Mouse (Mus musculus) forebrain, embryonic 13.5 days (tissue): ENCODE measurements at regions not wholly inside any gene's neighbourhood (a gene's known extent, or its start where the extent isn't known, plus 50 kb on each side); places are given as distances from the start of the nearest gene placed in this dataset.

Source experiments
- ATAC-seq: fragments of 200-750 bp; cut with Nextera tagmentation; 2 replicates; pipeline ENCODE4 v1.8.0; 2017
- H3K27ac ChIP-seq: fragments of 300-500 bp; sonication (generic); 2 replicates; pipeline ENCODE4 v1.5.1; 2015; ENCODE audit warnings: inconsistent platforms, mild to moderate bottlenecking, moderate library complexity
- H3K27me3 ChIP-seq: fragments of 300-500 bp; sonication (generic); 2 replicates; pipeline ENCODE4 v1.6.1; 2015; ENCODE audit warnings: mild to moderate bottlenecking, inconsistent platforms
- H3K36me3 ChIP-seq: fragments of 300-500 bp; sonication (generic); 2 replicates; pipeline ENCODE4 v1.6.1; 2015; ENCODE audit warnings: mild to moderate bottlenecking, inconsistent platforms; ENCODE audit not compliant: poor library complexity, severe bottlenecking
- H3K4me1 ChIP-seq: fragments of 300-500 bp; sonication (generic); 2 replicates; pipeline ENCODE4 v1.6.1; 2015; ENCODE audit warnings: inconsistent platforms
- H3K4me2 ChIP-seq: fragments of 300-500 bp; sonication (generic); 2 replicates; pipeline ENCODE4 v1.6.1; 2015; ENCODE audit warnings: inconsistent platforms, mild to moderate bottlenecking, moderate library complexity
- H3K4me3 ChIP-seq: fragments of 300-500 bp; sonication (generic); 2 replicates; pipeline ENCODE4 v1.5.1; 2015; ENCODE audit warnings: mild to moderate bottlenecking, inconsistent platforms
- H3K9ac ChIP-seq: fragments of 300-500 bp; sonication (generic); 2 replicates; pipeline ENCODE4 v1.6.1; 2015; ENCODE audit warnings: mild to moderate bottlenecking, inconsistent platforms
- H3K9me3 ChIP-seq: fragments of 300-500 bp; sonication (generic); replicated peaks from 2 replicates; pipeline ENCODE4 v1.6.1; 2016; ENCODE audit warnings: inconsistent platforms
- WGBS: fragments of 180-500 bp; shearing (Covaris S2); methylation state at CpG from one replicate; pipeline ENCODE4 v1.1.7; 2015; 5-methylcytosine and 5-hydroxymethylcytosine counted together

- 65% methylated on average over 13 of the region's 13 CpGs for WGBS
- Histone ChIP-seq H3K27ac (no peak overlapping the region), H3K4me3 (no peak overlapping the region), H3K4me2 (no peak overlapping the region), H3K9me3 (no peaks in the 10 kb centered on the region), H3K27me3 (0 out of 2 replicates have a peak, but pooled peaks cover 3% of the 10 kb centered on the region), H3K9ac (no peak overlapping the region), H3K36me3 (no peaks in the 10 kb centered on the region), H3K4me1 (peaks cover 36% of the 10 kb centered on the region)
- no peak for ATAC-seq
These were observed 119.1 kb upstream of the Smad3 start for GRCm38 (mm10) chr9:63876886-63877285.

- H3K27me3 ChIP-seq: 0 out of 2 replicates have a peak, but pooled peaks cover 3% of the 10 kb centered on the region
- H3K4me3 ChIP-seq: no peak overlapping the region
- ATAC-seq: no peak
- H3K4me1 ChIP-seq: peaks cover 28% of the 10 kb centered on the region
- H3K27ac ChIP-seq: no peak overlapping the region
- no peaks in the 10 kb centered on the region for H3K9me3 ChIP-seq
- H3K9ac ChIP-seq: no peak overlapping the region
- no peak overlapping the region for H3K4me2 ChIP-seq
- H3K36me3 ChIP-seq: no peaks in the 10 kb centered on the region
- 95% methylated on average over 12 of the region's 12 CpGs for WGBS
These were observed 118.2 kb upstream of the Smad3 start for GRCm38 (mm10) chr9:63876023-63876422.

- Histone ChIP-seq H3K4me3 (no peak overlapping the region), H3K9ac (no peak overlapping the region), H3K27ac (no peak overlapping the region), H3K9me3 (peaks cover 2% of the 10 kb centered on the region; the same call in 1 of the 2 replicates), H3K4me1 (peaks cover 21% of the 10 kb centered on the region), H3K27me3 (0 out of 2 replicates have a peak, but pooled peaks cover 3% of the 10 kb centered on the region), H3K36me3 (no peaks in the 10 kb centered on the region), H3K4me2 (no peak overlapping the region)
- no peak for ATAC-seq
- WGBS: 89% methylated on average over 5 of the region's 5 CpGs
These were observed 117.4 kb upstream of the Smad3 start for GRCm38 (mm10) chr9:63875193-63875592.

- no peak for ATAC-seq
- no peaks in the 10 kb centered on the region; the same call in 1 of the 2 replicates for H3K9me3 ChIP-seq
- H3K27ac ChIP-seq: no peak overlapping the region
- no peak overlapping the region for H3K4me3 ChIP-seq
- peaks cover 10% of the 10 kb centered on the region for H3K4me1 ChIP-seq
- 0 out of 2 replicates have a peak, but pooled peaks cover 2% of the 10 kb centered on the region for H3K27me3 ChIP-seq
- no peaks in the 10 kb centered on the region for H3K36me3 ChIP-seq
- 39% methylated on average over 11 of the region's 11 CpGs for WGBS
- no peak overlapping the region for H3K9ac ChIP-seq
- no peak overlapping the region for H3K4me2 ChIP-seq
These were observed 106.6 kb upstream of the Smad3 start for GRCm38 (mm10) chr9:63864350-63864749.

DNA sequence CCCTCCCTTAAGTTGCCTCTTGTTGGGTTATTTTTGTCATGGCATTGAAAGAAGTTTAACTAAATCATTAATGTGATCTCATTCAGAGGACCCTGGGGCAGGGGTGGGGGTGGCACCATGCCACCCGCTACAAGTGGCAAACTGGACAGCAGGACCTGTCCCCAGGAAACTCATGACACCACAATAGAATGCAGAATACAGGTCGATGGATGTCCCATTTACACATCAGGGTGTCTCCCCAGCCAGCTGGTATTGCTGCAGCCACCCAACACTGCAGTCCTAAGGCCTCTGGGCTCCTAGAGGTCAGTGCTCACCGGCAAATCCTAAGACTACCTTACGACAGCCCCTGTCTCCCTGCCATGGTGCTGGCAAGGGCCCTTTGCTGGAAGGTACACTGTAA is 105.5 kb upstream of the Smad3 start:
- Histone ChIP-seq H3K27me3 (0 out of 2 replicates have a peak, but pooled peaks cover 2% of the 10 kb centered on the region), H3K9ac (no peak overlapping the region), H3K4me2 (no peak overlapping the region), H3K4me3 (no peak overlapping the region), H3K4me1 (peaks cover 10% of the 10 kb centered on the region), H3K9me3 (no peaks in the 10 kb centered on the region; the same call in 1 of the 2 replicates), H3K36me3 (no peaks in the 10 kb centered on the region), H3K27ac (no peak overlapping the region)
- WGBS: 82% methylated on average over 4 of the region's 4 CpGs
- ATAC-seq: no peak

- no peaks in the 10 kb centered on the region; the same call in 1 of the 2 replicates for H3K9me3 ChIP-seq
- no peak for ATAC-seq
- WGBS: 35% methylated on average over 6 of the region's 6 CpGs
These were observed 104.6 kb upstream of the Smad3 start for GRCm38 (mm10) chr9:63862427-63862826.

DNA sequence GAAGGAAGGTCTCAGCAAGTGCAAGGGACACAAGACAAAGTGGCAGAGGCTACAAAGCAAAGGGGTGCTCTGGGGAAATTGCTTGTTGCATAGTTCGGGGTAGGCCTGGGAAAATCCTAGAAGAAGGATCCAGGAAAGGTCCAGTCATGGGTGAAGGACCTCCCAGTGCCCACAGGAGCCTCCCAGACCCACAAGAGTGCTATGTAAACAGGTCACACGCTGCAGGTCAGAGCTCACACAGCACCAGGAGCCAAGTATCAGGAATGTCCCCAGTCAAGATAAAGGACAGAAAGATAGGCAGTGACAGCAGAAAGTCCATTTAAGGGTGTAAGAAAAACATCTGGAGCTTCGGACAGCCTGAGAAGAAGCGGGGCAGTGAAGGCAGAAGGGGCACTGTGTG is 103.6 kb upstream of the Smad3 start:
- H3K36me3 ChIP-seq: no peaks in the 10 kb centered on the region
- H3K9me3 ChIP-seq: no peaks in the 10 kb centered on the region; the same call in 1 of the 2 replicates
- no peak overlapping the region for H3K4me2 ChIP-seq
- no peak overlapping the region for H3K9ac ChIP-seq
- WGBS: 89% methylated on average over 4 of the region's 4 CpGs
- H3K4me3 ChIP-seq: no peak overlapping the region
- H3K4me1 ChIP-seq: peaks cover 17% of the 10 kb centered on the region
- no peak overlapping the region for H3K27ac ChIP-seq
- H3K27me3 ChIP-seq: 0 out of 2 replicates have a peak, but pooled peaks cover 2% of the 10 kb centered on the region
- no peak for ATAC-seq

More at GRCm38 (mm10) chr9:63862427-63862826, 104.6 kb upstream of the Smad3 start:
- H3K27ac ChIP-seq: no peak overlapping the region
- 0 out of 2 replicates have a peak, but pooled peaks cover 2% of the 10 kb centered on the region for H3K27me3 ChIP-seq
- H3K4me2 ChIP-seq: no peak overlapping the region
- no peak overlapping the region for H3K4me3 ChIP-seq
- no peak overlapping the region for H3K9ac ChIP-seq
- H3K4me1 ChIP-seq: peaks cover 10% of the 10 kb centered on the region
- H3K36me3 ChIP-seq: no peaks in the 10 kb centered on the region

DNA sequence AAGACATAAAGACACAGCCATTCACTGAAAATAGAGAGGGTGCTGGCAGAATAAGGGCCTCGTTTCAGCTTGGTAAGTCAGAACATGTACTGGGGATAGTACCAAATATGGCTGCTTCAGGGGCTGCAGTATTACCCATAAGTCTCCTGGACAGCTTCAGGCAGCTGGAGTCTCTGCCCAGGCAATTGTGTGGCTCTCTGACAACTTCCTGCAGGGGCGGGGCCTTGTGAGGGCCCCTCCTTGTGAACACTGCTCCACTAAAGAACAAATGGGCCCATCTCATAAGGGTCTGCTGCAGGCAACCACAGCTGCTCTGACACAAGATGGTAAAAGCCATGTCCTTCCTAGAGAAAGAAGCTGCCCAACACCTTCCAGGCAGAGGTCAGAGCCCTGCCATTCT is 102.4 kb upstream of the Smad3 start:
- Histone ChIP-seq H3K27me3 (0 out of 2 replicates have a peak, but pooled peaks cover 2% of the 10 kb centered on the region), H3K9me3 (no peaks in the 10 kb centered on the region), H3K4me1 (peaks cover 19% of the 10 kb centered on the region), H3K27ac (no peak overlapping the region), H3K9ac (no peak overlapping the region), H3K4me2 (no peak overlapping the region), H3K36me3 (no peaks in the 10 kb centered on the region), H3K4me3 (no peak overlapping the region)
- no peak for ATAC-seq
- WGBS: 85% methylated on average over 2 of the region's 2 CpGs

DNA sequence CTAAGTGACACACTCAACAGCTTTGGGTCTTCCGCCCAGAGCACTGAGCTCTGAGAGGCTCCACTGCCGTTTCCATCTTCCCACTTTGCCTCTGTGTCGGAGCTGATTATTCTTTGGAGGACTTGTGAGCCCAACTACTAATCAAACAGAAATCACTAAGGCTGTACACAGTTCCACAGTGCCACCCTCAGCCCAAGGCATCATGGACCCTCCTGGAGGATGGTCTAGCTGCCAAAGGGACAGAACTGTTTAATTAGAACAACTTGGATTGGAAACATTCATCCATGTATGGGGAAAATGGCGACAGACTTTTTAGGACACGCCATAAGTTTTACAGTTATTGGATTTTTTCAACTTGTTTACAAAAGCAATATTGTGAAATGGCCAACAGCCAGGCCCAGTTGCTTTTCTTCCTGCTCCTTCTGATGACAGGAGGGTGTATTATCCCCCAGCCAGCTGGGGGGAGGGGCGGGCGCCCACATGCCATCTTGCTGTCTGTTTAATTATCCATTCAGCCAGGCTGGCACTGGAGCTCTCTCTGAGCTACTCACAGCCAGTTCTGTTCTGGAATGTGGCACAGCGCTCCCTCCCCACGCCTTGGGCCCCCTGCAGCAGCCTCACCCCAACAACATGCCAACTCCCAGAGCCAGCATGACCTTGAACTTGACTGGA is 98.4 kb upstream of the Smad3 start:
- 67% methylated on average over 9 of the region's 9 CpGs for WGBS
- peak; percentile 85; the same call in 1 of the 2 replicates for ATAC-seq
- no peaks in the 10 kb centered on the region for H3K9me3 ChIP-seq
- no peak overlapping the region for H3K9ac ChIP-seq
- no peak overlapping the region for H3K4me2 ChIP-seq
- H3K27me3 ChIP-seq: 0 out of 2 replicates have a peak, but pooled peaks cover 2% of the 10 kb centered on the region
- no peaks in the 10 kb centered on the region for H3K36me3 ChIP-seq
- no peak overlapping the region for H3K4me3 ChIP-seq
- H3K27ac ChIP-seq: no peak overlapping the region
- peaks cover 12% of the 10 kb centered on the region for H3K4me1 ChIP-seq

- Histone ChIP-seq H3K4me3 (no peak overlapping the region), H3K36me3 (no peaks in the 10 kb centered on the region), H3K4me1 (peaks cover 12% of the 10 kb centered on the region), H3K27ac (no peak overlapping the region), H3K4me2 (no peak overlapping the region), H3K27me3 (no peaks in the 10 kb centered on the region), H3K9ac (no peak overlapping the region), H3K9me3 (no peaks in the 10 kb centered on the region)
- peak; percentile 51; the same call in 1 of the 2 replicates for ATAC-seq
- WGBS: 53% methylated on average over 12 of the region's 12 CpGs
These were observed 94.0 kb upstream of the Smad3 start for GRCm38 (mm10) chr9:63851809-63852208.

DNA sequence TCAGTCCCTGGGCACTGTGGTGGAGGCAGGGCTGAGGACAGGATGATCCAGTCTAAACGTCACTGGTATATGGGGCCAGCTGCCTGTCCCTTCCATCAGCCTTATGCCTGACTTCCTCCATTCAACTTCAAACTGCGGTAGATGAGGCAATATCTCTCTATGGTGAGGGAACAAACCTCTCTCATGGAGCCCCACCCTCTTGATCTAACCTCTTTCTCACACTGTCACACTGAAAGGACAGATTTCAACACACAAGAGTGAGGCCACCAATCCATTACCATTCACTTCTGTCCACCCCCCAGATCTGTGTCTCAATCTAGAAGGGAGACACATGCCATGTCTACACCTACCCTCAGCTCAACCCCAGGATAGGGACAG is 92.5 kb upstream of the Smad3 start:
- Histone ChIP-seq H3K27me3 (peaks cover 6% of the 10 kb centered on the region; the same call in 1 of the 2 replicates), H3K36me3 (no peaks in the 10 kb centered on the region), H3K4me2 (no peak overlapping the region), H3K9ac (no peak overlapping the region), H3K27ac (no peak overlapping the region), H3K4me1 (peaks cover 6% of the 10 kb centered on the region; the same call in 1 of the 2 replicates), H3K4me3 (no peak overlapping the region), H3K9me3 (no peaks in the 10 kb centered on the region)
- WGBS: 64% methylated on average over 2 of the region's 2 CpGs
- no peak for ATAC-seq

GRCm38 (mm10) chr9:63849564-63850315 is 91.9 kb upstream of the Smad3 start:
- Histone ChIP-seq H3K4me3 (no peak overlapping the region), H3K4me2 (no peak overlapping the region), H3K9me3 (no peaks in the 10 kb centered on the region), H3K9ac (no peak overlapping the region), H3K27me3 (peaks cover 12% of the 10 kb centered on the region), H3K4me1 (peaks cover 6% of the 10 kb centered on the region; the same call in 1 of the 2 replicates), H3K27ac (no peak overlapping the region), H3K36me3 (no peaks in the 10 kb centered on the region)
- 83% methylated on average over 12 of the region's 12 CpGs for WGBS
- no peak for ATAC-seq
